Mouse (Mus musculus): Measurements from ENCODE around the gene Ptprn2.

- TF ChIP-seq CTCF (IDR thresholded peaks at IDR 0.05; ENCODE audit: borderline replicate concordance, insufficient read depth, low read depth, low read length) = no peak
- no peak for TF ChIP-seq POLR2A (IDR thresholded peaks at IDR 0.05; ENCODE audit: borderline replicate concordance, insufficient read depth, low read length)
Measured at GRCm38 (mm10) chr12:116968215-116968939, 482.9 kb downstream of the Ptprn2 start.
